Mouse (Mus musculus): ENCODE results near the gene Gm4131. TPM values are rescaled to one million over a fixed set of nuclear protein-coding genes. Genes with fewer than 3 reads are reported as not detected.

Gm4131 gene
- polyA plus RNA-seq, 1 experiment from 2014 or later = 0.20 TPM

DNA sequence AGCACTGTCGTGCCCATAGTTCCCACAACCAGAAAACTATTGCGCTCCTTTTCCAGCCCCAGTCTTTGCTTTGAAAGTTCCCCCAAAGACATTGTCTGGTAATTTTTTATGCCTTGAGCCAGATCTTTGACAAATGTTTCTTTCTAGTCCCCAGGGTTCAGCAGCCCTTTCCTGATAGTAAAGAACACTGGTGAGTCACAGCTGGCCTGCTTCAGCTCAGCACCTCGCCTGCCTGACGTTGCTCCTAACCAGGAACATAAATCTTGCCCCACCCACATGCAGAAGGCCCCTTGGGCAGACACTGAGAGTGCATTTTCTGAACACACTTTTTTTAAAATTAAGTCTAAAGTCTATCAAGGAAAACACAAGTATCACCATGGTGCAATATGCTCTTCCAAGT lies 3.6 kb upstream of the Gm4131 start:
- Histone ChIP-seq H3K27ac (no peak overlapping the region), H3K4me1 (peaks cover 12% of the 10 kb centered on the region), H3K27me3 (peaks cover 3% of the 10 kb centered on the region; the same call in 1 of the 2 replicates), H3K4me3 (no peak overlapping the region), H3K4me2 (replicated peaks) (no peak overlapping the region), H3K36me3 (no peaks in the 10 kb centered on the region), H3K9ac (no peak overlapping the region), H3K9me3 (no peaks in the 10 kb centered on the region)
- 27% methylated on average over 4 of the region's 4 CpGs for WGBS
- no peak for ATAC-seq (ENCODE audit: low FRiP score, low read depth)

DNA sequence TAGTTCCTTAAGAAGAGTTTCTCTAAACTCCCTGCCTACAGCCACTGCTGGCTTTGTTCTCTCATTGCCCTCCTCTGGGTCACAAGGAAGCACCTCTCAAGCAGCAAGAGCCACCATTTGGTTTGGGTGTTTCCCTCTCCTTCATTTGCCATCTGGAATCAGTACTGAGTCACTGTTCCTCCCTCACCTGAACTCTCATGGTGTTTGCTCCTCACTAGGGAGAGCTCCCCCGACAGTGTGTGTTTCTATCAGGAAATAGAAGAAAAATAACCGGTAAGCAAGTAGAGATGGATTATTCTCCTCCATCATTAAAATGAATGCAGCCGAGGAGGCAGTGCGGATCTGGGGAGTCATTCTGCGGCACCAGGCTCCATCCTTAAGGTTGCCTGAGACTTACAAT lies 2.7 kb upstream of the Gm4131 start:
- Histone ChIP-seq H3K27me3 (peaks cover 9% of the 10 kb centered on the region; the same call in 1 of the 2 replicates), H3K9me3 (no peaks in the 10 kb centered on the region), H3K4me2 (replicated peaks) (no peak overlapping the region), H3K27ac (no peak overlapping the region), H3K36me3 (no peaks in the 10 kb centered on the region), H3K4me1 (peaks cover 12% of the 10 kb centered on the region), H3K4me3 (no peak overlapping the region), H3K9ac (no peak overlapping the region)
- 87% methylated on average over 5 of the region's 5 CpGs for WGBS
- ATAC-seq (ENCODE audit: low FRiP score, low read depth) = no peak

DNA sequence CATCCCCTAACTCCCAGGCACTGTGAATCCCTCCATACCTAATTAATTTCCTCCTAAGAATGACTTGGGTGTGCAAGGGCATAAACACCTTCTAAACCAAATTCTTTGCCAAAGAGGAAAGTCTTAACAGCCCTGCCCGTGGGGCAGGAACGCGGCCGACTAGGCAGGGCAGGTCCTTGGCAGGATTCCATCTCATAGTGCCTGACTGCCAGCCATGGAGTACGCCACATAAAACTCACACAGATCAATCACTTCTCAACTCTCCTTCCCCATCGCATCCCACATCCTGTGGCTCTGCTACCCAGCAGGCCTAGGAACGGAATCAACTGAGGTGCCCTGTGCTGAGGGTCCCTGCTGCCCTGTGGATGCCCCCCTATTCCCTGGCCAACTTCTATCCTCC lies 3.0 kb downstream of the Gm4131 start:
- 36% methylated on average over 7 of the region's 7 CpGs for whole genome bisulfite sequencing
- H3K36me3 ChIP-seq = no peaks in the 10 kb centered on the region
- H3K27ac ChIP-seq = no peak overlapping the region
- no peak overlapping the region for H3K4me2 ChIP-seq (replicated peaks)
- H3K4me1 ChIP-seq = no peaks in the 10 kb centered on the region
- no peaks in the 10 kb centered on the region for H3K9me3 ChIP-seq
- H3K4me3 ChIP-seq = no peak overlapping the region
- peaks cover 32% of the 10 kb centered on the region for H3K27me3 ChIP-seq
- no peak overlapping the region for H3K9ac ChIP-seq
- no peak for ATAC-seq (ENCODE audit: low FRiP score, low read depth)

DNA sequence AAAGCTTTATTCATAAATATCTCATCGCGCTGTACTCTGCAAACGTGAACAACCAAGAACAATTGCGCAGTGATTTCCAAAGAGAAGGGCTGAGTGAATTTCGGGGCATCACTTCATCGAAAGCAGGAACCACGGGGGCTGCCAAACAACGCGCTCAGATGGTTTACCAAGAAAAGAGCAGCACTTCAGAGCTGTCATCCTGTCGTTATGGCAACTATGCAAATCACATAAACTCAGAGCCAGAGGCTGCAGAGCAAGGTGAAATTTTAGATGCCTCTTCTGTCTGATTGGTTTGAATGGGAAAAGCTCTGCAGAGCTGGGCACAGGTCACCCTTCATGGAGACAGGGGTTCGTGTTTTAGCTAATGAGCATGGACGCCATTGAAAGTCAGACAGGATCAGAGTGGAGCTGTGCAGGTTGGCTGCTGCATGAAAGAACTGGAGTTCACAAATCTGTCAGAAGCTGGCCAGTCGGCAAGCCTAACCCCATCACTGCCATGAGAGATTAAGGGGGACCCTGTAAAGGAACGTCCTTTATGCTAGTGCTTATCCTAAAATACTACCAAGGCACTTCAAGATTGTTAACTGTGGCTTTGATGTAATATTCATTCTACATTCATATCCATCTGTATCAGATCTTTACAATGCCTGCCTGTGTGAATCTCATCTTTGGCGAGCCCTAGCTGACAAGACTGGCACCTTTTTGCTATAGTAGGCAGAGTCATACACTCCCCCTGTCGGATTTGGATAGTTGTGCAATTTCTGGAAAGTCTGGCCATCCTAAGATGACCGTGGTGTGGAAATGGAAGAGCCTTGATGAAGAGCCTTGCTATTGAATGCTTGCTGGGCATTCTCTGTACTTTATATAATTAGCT lies 4.6 kb downstream of the Gm4131 start:
- ATAC-seq (ENCODE audit: low FRiP score, low read depth) = no peak
- H3K4me2 ChIP-seq (replicated peaks) = no peak overlapping the region
- WGBS = 59% methylated on average over 17 of the region's 17 CpGs

DNA sequence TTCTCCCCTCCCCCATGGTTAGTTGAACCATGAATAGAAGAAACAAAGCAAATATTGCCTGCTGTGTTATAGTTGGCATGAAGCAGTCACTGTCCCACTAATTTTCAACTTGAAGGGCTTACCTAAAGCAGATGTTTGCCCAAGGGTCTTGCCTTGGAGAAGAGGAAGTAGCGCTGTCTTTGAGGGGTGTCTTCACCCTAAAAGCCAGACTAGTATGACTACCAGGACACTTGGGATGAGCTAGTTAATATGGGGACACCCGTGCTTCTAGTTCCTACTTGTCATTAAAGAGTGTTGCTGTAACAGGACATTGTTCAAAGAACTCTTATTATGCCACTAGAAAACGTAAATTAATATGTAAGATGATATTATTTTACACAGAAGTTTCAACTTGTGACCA lies 9.6 kb downstream of the Gm4131 start:
- Histone ChIP-seq H3K36me3 (no peaks in the 10 kb centered on the region), H3K4me2 (replicated peaks) (no peak overlapping the region), H3K27ac (no peak overlapping the region), H3K9me3 (no peaks in the 10 kb centered on the region), H3K4me1 (peaks cover 6% of the 10 kb centered on the region; the same call in 1 of the 2 replicates), H3K27me3 (peaks cover 63% of the 10 kb centered on the region), H3K9ac (no peak overlapping the region), H3K4me3 (no peak overlapping the region)
- no peak for ATAC-seq (ENCODE audit: low FRiP score, low read depth)
- WGBS = 76% methylated on average over 3 of the region's 3 CpGs

More for the DNA sequence above, 4.6 kb downstream of the Gm4131 start:
- Histone ChIP-seq H3K36me3 (no peaks in the 10 kb centered on the region), H3K27ac (no peak overlapping the region), H3K27me3 (peaks cover 46% of the 10 kb centered on the region), H3K4me1 (no peaks in the 10 kb centered on the region), H3K9ac (no peak overlapping the region), H3K9me3 (no peaks in the 10 kb centered on the region), H3K4me3 (no peak overlapping the region)

DNA sequence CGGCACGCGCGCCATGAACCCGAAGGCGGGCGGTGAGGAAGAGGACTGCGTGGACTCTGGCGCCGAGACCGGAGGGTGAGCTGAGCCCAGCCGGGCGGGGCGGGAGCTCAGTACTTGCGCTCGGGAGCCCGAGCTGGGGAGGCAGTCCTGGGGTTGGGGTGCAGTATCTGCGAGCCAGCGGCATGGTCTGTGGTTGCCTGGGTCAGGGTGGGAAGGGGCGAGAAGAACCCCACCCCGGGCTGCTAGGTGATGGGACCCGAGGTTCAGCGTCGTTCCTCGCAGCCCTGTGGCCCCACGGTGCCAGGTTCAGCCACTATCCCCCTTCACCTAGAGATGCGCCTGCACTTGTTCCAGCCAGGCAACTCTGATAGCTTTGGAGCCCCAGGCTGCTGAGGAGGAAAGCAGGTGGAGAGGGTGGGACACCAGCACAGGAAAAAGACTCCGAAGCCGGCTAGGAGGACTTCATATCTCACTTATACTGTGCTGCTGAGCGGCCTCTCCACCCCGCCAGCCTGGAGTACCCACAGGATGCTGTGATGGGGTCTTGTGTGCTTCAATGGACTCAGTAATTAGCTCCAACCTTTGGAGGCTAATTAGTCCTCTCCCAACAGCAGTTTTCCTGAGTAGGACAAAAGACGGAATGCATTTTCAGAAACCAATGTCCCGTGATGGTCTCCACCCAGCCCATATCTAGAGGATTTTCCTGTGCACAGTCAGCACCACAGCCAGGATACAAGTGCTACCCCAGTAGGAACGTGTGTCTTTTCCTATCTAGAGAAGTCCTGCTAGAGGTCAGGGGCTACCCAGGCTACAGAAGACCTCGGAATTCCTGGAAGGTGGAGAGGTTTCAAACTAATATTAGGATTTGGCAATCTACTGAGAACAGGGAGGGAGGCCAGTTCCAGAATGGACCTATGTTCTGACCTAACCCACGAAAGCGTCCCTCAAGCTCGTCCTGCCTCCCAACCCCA lies 10.6 kb downstream of the Gm4131 start:
- peak; percentile 72 for ATAC-seq (ENCODE audit: low FRiP score, low read depth)
- Histone ChIP-seq H3K4me2 (replicated peaks) (peak overlapping the region; percentile 85), H3K36me3 (no peaks in the 10 kb centered on the region), H3K4me3 (peak overlapping the region; percentile 69), H3K4me1 (peaks cover 6% of the 10 kb centered on the region; the same call in 1 of the 2 replicates), H3K27me3 (peaks cover 63% of the 10 kb centered on the region), H3K27ac (no peak overlapping the region), H3K9me3 (no peaks in the 10 kb centered on the region), H3K9ac (peak overlapping the region; percentile 75)
- 12% methylated on average over 38 of the region's 38 CpGs for WGBS

DNA sequence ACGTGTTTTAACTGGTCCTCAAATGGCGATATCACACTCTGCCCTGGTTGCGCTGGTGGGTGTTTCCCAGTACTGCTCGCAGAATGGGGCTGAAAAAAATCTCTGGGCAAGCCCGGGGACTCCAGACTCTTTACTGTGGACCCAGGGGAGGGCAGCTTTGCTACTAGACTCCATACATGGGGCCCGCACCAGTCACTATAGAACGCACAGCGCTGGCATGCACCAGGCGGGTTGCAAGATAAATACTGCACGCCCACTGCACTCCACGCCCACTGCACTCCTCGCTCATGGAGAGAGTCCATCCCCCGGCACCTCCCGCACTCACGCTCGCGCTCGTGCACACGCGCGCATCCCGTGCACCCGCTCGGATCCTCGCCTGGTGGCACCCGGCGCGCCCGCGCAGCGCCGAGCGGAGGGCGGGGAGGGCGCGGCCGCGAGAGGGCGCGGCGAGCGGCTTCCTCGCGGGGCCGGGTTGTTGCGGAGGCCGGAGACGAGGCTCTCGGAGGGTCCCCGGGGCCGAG lies 11.4 kb downstream of the Gm4131 start, which contains the start of gene Fam124a:
Fam124a (plus strand) TSS at position 429 of the 521 bp plus-strand sequence.
- Histone ChIP-seq H3K27ac (no peak within 1 kb of the TSS), H3K4me2 (replicated peaks) (peak within 1 kb of the TSS; percentile 85), H3K9ac (peak within 1 kb of the TSS; percentile 75), H3K4me1 (peaks cover 6% of the 10 kb centered on the region; the same call in 1 of the 2 replicates), H3K27me3 (peaks cover 63% of the 10 kb centered on the region), H3K36me3 (no peaks in the 10 kb centered on the region), H3K9me3 (no peaks in the 10 kb centered on the region), H3K4me3 (peak within 1 kb of the TSS; percentile 69)
- 0% methylated on average over 51 of the region's 51 CpGs for WGBS
- ATAC-seq (ENCODE audit: low FRiP score, low read depth) = peak; percentile 80

DNA sequence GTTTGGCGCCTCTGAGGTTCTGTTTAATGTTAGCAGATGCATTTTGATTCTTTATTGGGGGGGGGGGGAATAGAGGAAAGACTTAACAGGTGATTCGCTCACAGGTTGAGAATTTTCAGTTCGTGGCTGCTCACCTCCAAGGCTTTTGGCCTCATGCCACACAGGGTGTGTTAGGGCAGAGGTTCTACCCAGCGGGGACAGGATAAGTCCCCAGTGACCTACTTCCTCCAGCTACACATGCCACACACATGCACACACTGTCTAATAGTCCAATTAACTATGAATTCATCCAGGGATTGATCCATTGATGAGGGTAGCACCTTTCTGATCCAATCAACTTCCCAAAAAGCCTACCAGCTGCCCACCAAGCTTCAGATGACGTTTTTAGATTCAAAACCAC lies 12.9 kb downstream of the Gm4131 start:
- Histone ChIP-seq H3K4me1 (peaks cover 6% of the 10 kb centered on the region; the same call in 1 of the 2 replicates), H3K4me2 (replicated peaks) (no peak overlapping the region), H3K36me3 (no peaks in the 10 kb centered on the region), H3K9me3 (no peaks in the 10 kb centered on the region), H3K27me3 (peaks cover 55% of the 10 kb centered on the region), H3K4me3 (no peak overlapping the region), H3K27ac (no peak overlapping the region), H3K9ac (no peak overlapping the region)
- WGBS = 76% methylated on average over 5 of the region's 5 CpGs
- no peak for ATAC-seq (ENCODE audit: low FRiP score, low read depth)

DNA sequence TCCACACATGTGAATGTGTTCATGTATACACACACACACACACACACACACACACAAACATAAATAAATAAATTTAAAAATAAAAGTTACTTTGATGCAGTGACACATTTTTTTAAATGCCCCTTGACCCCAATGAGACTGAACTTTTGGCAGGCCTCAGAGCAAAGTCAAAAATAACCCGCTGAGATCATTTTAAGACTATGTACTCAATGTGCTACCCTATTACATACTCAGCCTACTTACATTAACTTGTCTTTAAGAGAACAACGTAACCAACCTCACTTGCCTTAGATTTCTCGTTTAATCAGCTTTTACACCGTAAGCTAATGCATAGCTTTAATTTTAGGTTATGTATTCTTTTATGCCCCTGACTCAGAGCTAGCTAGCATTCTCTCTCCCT lies 13.9 kb downstream of the Gm4131 start:
- no peak overlapping the region for H3K27ac ChIP-seq
- H3K9ac ChIP-seq = no peak overlapping the region
- no peaks in the 10 kb centered on the region for H3K36me3 ChIP-seq
- H3K9me3 ChIP-seq = no peaks in the 10 kb centered on the region
- ATAC-seq (ENCODE audit: low FRiP score, low read depth) = no peak
- no peak overlapping the region for H3K4me3 ChIP-seq
- H3K27me3 ChIP-seq = peaks cover 46% of the 10 kb centered on the region
- 86% methylated on average over 4 of the region's 4 CpGs for WGBS
- peaks cover 6% of the 10 kb centered on the region; the same call in 1 of the 2 replicates for H3K4me1 ChIP-seq
- H3K4me2 ChIP-seq (replicated peaks) = no peak overlapping the region

DNA sequence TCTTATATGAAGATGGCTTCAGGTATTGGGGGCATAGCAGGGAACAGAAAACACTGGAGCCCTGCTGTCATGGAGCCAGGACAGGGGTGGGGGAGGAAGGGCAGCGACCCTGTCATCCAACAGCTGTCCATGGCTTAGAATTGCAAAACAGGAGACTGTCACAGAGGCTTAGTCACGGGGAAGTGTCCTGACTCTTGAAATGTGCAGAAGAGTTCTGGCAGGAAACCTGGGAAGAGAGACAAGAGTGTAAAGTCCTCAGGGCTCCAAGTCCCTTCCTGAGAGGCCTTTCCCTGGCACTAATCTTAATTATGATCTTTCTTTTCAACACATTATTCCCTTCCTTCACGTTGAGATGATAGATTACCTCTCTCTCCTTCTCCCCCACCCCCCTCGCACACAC lies 16.6 kb downstream of the Gm4131 start:
- Histone ChIP-seq H3K4me3 (no peak overlapping the region), H3K36me3 (no peaks in the 10 kb centered on the region), H3K27me3 (peaks cover 24% of the 10 kb centered on the region), H3K27ac (no peak overlapping the region), H3K9ac (no peak overlapping the region), H3K4me1 (no peaks in the 10 kb centered on the region), H3K9me3 (no peaks in the 10 kb centered on the region), H3K4me2 (replicated peaks) (no peak overlapping the region)
- 47% methylated on average over 4 of the region's 4 CpGs for WGBS
- no peak for ATAC-seq (ENCODE audit: low FRiP score, low read depth)

DNA sequence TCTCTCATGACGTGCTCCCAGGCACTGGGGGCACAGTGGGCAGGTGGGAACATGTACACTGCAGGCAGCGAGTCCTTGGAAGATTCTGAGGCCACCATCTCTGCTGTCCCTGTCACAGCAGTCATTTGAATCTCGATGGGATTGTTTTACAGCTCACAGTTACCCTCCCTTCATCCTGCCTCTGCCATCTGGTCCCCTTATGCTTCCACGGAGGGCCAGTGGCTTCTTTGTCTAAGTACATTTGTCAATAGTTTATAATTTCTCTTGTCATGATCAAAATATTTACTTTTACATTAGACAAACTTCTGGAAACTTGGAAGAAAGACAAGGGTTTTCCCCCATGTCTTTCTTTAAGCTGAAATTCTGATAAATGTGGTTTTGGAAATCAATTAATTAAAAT lies 20.0 kb downstream of the Gm4131 start:
- Histone ChIP-seq H3K27ac (no peak overlapping the region), H3K4me2 (replicated peaks) (no peak overlapping the region), H3K27me3 (0 out of 2 replicates have a peak, but pooled peaks cover 3% of the 10 kb centered on the region), H3K4me1 (no peaks in the 10 kb centered on the region), H3K9ac (no peak overlapping the region), H3K9me3 (0 out of 2 replicates have a peak, but pooled peaks cover 4% of the 10 kb centered on the region), H3K4me3 (no peak overlapping the region), H3K36me3 (no peaks in the 10 kb centered on the region)
- no peak for ATAC-seq (ENCODE audit: low FRiP score, low read depth)
- WGBS = 38% methylated on average over 4 of the region's 4 CpGs

Data from limb, embryonic 13.5 days (tissue).